25 mouse cellular contexts compared by ENCODE assay signal in the genomic region with DNA sequence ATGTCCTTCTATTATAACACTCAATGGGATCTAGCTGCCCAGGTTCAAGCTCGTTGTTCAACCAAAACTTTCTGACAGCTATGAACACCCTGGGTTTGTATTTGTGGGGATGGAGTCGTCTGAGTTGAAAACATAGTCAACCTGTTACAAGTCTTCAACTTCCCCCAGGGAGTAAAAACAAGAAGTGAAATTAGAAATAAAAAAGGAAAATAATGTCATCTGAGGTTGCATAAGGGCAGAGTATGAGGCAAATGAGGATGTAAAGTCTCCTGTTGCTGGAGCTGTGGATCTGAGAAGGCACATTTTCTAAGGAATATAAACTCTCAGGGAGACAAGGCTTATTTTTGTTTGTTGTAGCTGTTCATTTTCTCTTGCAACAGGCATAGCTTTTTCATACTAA. TPM values are rescaled to one million over a fixed set of nuclear protein-coding genes. Genes with fewer than 3 reads are reported as not detected.
DNase-seq lines count a peak whose midpoint lies in the region; ATAC-seq and TF ChIP-seq lines count a peak whose summit lies in the region.
"Had no signal": no experiment of that assay in that cellular context is flagged by ENCODE, and none has a peak within 500 bp of the region (broad histone marks: within the 10 kb centered on the region; RNA-seq: fewer than 3 reads in every experiment).

No protein-coding gene starts in this region.

- H3K9ac ChIP-seq in CH12.LX (ENCODE audit: insufficient read depth, low read depth), result no peak overlapping the region
- H3K9ac ChIP-seq: embryonic facial prominence, embryonic 13.5 days; embryonic facial prominence, embryonic 15.5 days; forebrain, embryonic 12.5 days had no signal

- no peak overlapping the region for H3K27ac ChIP-seq in CH12.LX (ENCODE audit: insufficient read depth, low read depth)
- no peak overlapping the region for H3K27ac ChIP-seq in left cerebral cortex, adult 2 months
- H3K27ac ChIP-seq: embryonic facial prominence, embryonic 13.5 days; embryonic facial prominence, embryonic 15.5 days; forebrain, embryonic 10.5 days; forebrain, embryonic 12.5 days had no signal

- H3K4me1 ChIP-seq in CH12.LX (ENCODE audit: control insufficient read depth in 1 of 2, insufficient read depth in 2 of 2), result peaks cover 0 to 6% of the 10 kb centered on the region in 2 experiments; a peak in 1 of 4 replicates
- H3K4me1 ChIP-seq: embryonic facial prominence, embryonic 13.5 days; embryonic facial prominence, embryonic 15.5 days; forebrain, embryonic 10.5 days; forebrain, embryonic 12.5 days had no signal

- H3K4me2 ChIP-seq in CH12.LX (ENCODE audit: insufficient read depth, low read depth, poor library complexity, severe bottlenecking), result no peak overlapping the region
- H3K4me2 ChIP-seq: embryonic facial prominence, embryonic 13.5 days; embryonic facial prominence, embryonic 15.5 days; forebrain, embryonic 12.5 days had no signal

- ATAC-seq in common myeloid progenitor, adult 5-6 weeks (replicated peaks; ENCODE audit: low read depth, poor library complexity, severe bottlenecking), result peak; percentile 62; the same call in 1 of the 2 replicates
- peak; percentile 94 for ATAC-seq in megakaryocyte, adult 5-6 weeks (ENCODE audit: poor library complexity, severe bottlenecking)
- ATAC-seq: activated CD4-positive, CD25-positive, alpha-beta regulatory T cell, adult 4 months; forebrain, embryonic 14.5 days; forebrain, embryonic 16.5 days; Patski had no signal

- no peaks in the 10 kb centered on the region for H3K27me3 ChIP-seq in CH12.LX (replicated peaks)
- H3K27me3 ChIP-seq: embryonic facial prominence, embryonic 13.5 days; embryonic facial prominence, embryonic 15.5 days; forebrain, embryonic 12.5 days had no signal

- DNase-seq in CH12.LX (ENCODE audit: extremely low read depth), result peak; percentile 12
- no peak for DNase-seq in kidney, postnatal 4 days
- no peak for DNase-seq in left cerebral cortex, adult 2 months (ENCODE audit: extremely low spot score in 1 of 2, low spot score in 2 of 2)
- no peak for DNase-seq in cerebellum, postnatal 25 days
- DNase-seq: adrenal gland, postnatal 10 days; adrenal gland, postnatal 25 days; cerebellum, adult 11 months; cerebellum, adult 18-20 months; cerebellum, adult 8-10 months; cerebellum, adult 9-11 months; cerebellum, postnatal 14 days; embryo, embryonic 11 days had no signal

- no peak for TF ChIP-seq RAD21 in CH12.LX (IDR thresholded peaks at IDR 0.05; ENCODE audit: low read depth, low read length)

- in situ Hi-C loops in CH12.LX (cut with MboI; ENCODE audit: low pct_ligation_motif_present, low pct_unique_long_range_greater_than_20kb, low sequenced_read_pairs), result no loop called here

- dilution Hi-C loops in CH12.LX (cut with MboI; ENCODE audit: extremely low pct_ligation_motif_present, extremely low pct_unique_long_range_greater_than_20kb, low sequenced_read_pairs), result no loop called here

- TF ChIP-seq CTCF in CH12.LX (conservative IDR thresholded peaks at IDR 0.05 in 1 of 2, IDR thresholded peaks at IDR 0.05 in 1 of 2; ENCODE audit: low read depth in 2 of 2, low read length in 2 of 2), result no peak
- no peak for TF ChIP-seq CTCF in left cerebral cortex, adult 2 months (IDR thresholded peaks at IDR 0.05)

- no peaks in the 10 kb centered on the region for H3K9me3 ChIP-seq in CH12.LX (replicated peaks; ENCODE audit: low read length)
- H3K9me3 ChIP-seq: embryonic facial prominence, embryonic 13.5 days; embryonic facial prominence, embryonic 15.5 days; forebrain, embryonic 10.5 days; forebrain, embryonic 12.5 days had no signal

- H3K79me2 ChIP-seq in CH12.LX (replicated peaks; ENCODE audit: control insufficient read depth, extremely low read depth, insufficient read depth, poor library complexity, severe bottlenecking), result no peaks in the 10 kb centered on the region

- no peaks in the 10 kb centered on the region for H3K36me3 ChIP-seq in CH12.LX (replicated peaks in 1 of 2; ENCODE audit: control insufficient read depth in 1 of 2, insufficient read depth in 1 of 2, low read length in 1 of 2)
- H3K36me3 ChIP-seq: embryonic facial prominence, embryonic 13.5 days; embryonic facial prominence, embryonic 15.5 days; forebrain, embryonic 10.5 days; forebrain, embryonic 12.5 days; G1E had no signal

- TF ChIP-seq POLR2A in CH12.LX (IDR thresholded peaks at IDR 0.05; ENCODE audit: low read depth, low read length), result no peak

- no peak overlapping the region for H3K4me3 ChIP-seq in CH12.LX (replicated peaks in 1 of 3; ENCODE audit: low read depth in 2 of 3, low read length in 2 of 3, poor library complexity in 1 of 3)
- H3K4me3 ChIP-seq in left cerebral cortex, adult 2 months, result no peak overlapping the region
- H3K4me3 ChIP-seq: embryonic facial prominence, embryonic 13.5 days; embryonic facial prominence, embryonic 15.5 days; erythroblast, embryonic 14.5 days; forebrain, embryonic 10.5 days; forebrain, embryonic 12.5 days had no signal

- TF ChIP-seq EP300 in CH12.LX (IDR thresholded peaks at IDR 0.05; ENCODE audit: low read length), result no peak

- intact Hi-C loops in left cerebral cortex, adult 2 months (cut with DNase I), result no loop called here

TF ChIP-seq in CH12.LX, 34 proteins besides CTCF, POLR2A, EP300 and RAD21:
- TF ChIP-seq SMC3 (IDR thresholded peaks at IDR 0.05; ENCODE audit: low read depth, low read length) (no peak), MAX (IDR thresholded peaks at IDR 0.05; ENCODE audit: low read length) (no peak), MEF2A (IDR thresholded peaks at IDR 0.05; ENCODE audit: borderline replicate concordance, low read depth, low read length) (0 out of 2 replicates have a peak, but pooled peaks have one; percentile 27), ZC3H11A (IDR thresholded peaks at IDR 0.05; ENCODE audit: low read depth, low read length) (no peak), JUN (IDR thresholded peaks at IDR 0.05; ENCODE audit: insufficient read depth, low read depth, low read length) (no peak), TBP (conservative IDR thresholded peaks at IDR 0.05; ENCODE audit: low read depth, low read length) (no peak)

RNA-seq across cellular contexts. Expression of a gene that starts 17.9 kb away (rescaled TPM):
- total RNA-seq in CH12.LX (2012; rRNA removed) (not detected in 2 replicates), CH12.LX (2014; rRNA removed) (not detected in 2 replicates)
- not detected in 2 replicates for polyA plus RNA-seq in CH12.LX (2012; ENCODE audit: insufficient read length, low read depth)
- total RNA-seq in common myeloid progenitor, adult 5-6 weeks (2017), result not detected in 2 replicates
- not detected in 2 replicates for total RNA-seq in megakaryocyte, adult 5-6 weeks (2015)
- not detected in 2 replicates for total RNA-seq in megakaryocyte, adult 5-6 weeks (2017)
- total RNA-seq in left cerebral cortex, adult 2 months (2021), result 10 to 100 TPM; 42.9 to 43.4 TPM
- polyA plus RNA-seq: activated CD4-positive, CD25-positive, alpha-beta regulatory T cell, adult 4 months; C2C12; erythroblast, embryonic 14.5 days; G1E; Patski had no signal

Comparison
In these comparisons a context has a peak if more than half of its experiments do, and no peak if none do; other contexts are left out.
1. RNA of a gene that starts 17.9 kb away (total RNA-seq): 42.9 to 43.4 TPM in left cerebral cortex, adult 2 months; not detected in CH12.LX, not detected in common myeloid progenitor, adult 5-6 weeks and not detected in megakaryocyte, adult 5-6 weeks; every median in the first group is over 10 times any median in the second.